Mouse (Mus musculus) adrenal gland, postnatal 14 days (tissue): ENCODE measurements around the gene Chaf1a. TPM values are rescaled to one million over a fixed set of nuclear protein-coding genes. Genes with fewer than 3 reads are reported as not detected.
"Not testable (repeated sequence)": the region's sequence is repeated elsewhere in the genome, so short reads cannot be mapped to it uniquely, and the experiment has no call there.

Experiments used
- DNase-seq: peaks from one replicate; pipeline ENCODE4 v3.0.0; 2021; ENCODE audit warnings: mixed read lengths
- total RNA-seq: library from RNA; stranded (reverse); gene quantifications from 2 replicates; pipeline ENCODE4 v1.2.3, GENCODE M21; 2021

Gene Chaf1a
- total RNA-seq, 1 experiment from 2014 or later: 10.2 TPM

DNA sequence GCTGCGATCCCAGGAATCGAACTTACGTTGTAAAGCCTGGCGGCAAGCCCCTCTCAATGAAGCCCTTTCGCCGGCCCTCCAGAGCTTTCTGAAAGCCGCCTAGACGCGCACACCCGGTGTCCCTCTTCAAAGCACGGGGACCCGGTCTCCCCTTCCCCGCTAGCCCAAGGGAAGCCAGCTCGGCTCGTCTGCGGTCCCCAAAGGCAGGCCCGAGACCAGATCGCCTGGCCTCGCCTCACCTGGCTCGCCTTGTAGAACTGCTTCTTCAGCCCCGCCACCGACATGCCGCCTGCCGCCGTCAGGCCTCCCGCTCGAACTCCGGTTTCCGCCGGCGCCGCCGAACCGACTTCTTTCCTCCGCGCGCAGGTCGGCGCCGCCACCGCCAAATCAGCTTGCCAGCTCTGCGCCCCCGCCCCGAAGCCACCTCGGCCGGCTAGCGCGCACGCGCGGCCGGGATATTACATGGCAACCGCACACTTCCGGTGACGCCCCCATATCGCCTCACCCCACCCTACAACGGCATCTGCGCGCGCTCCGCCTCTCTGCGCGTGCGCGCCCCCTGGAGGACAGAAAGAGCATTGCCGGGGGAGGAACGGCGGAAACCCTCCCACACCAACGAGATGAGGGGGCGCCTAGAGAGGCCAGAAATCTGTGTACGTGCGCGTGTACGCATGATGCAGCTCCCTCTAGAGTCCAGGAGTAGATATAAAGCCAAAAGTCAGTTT, 3.9 kb upstream of the Chaf1a start, which contains the start of gene Sh3gl1:
Gene Sh3gl1, minus strand, starts transcription at position 460 of the 725 bp plus-strand sequence.
- peak; percentile 99 for DNase-seq

DNA sequence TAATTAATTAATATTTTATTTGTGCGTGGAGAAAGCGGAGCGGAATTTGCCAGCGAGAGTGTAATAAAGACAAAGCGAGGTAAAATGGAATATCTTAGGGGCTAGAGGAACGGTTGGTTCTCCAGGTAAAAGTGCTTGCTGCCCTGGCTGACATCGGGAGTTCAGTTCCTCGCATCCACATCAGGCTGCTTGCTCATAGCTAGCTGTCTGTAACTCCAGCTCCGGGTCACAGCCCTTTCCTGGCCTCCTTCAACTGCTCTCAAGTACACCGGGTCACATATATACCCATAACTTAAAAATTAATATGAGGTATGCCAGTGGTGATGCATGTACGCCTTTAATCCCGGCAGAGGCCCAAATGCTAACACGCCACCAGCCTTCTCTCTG, 3.3 kb upstream of the Chaf1a start:
- DNase-seq: no peak

DNA sequence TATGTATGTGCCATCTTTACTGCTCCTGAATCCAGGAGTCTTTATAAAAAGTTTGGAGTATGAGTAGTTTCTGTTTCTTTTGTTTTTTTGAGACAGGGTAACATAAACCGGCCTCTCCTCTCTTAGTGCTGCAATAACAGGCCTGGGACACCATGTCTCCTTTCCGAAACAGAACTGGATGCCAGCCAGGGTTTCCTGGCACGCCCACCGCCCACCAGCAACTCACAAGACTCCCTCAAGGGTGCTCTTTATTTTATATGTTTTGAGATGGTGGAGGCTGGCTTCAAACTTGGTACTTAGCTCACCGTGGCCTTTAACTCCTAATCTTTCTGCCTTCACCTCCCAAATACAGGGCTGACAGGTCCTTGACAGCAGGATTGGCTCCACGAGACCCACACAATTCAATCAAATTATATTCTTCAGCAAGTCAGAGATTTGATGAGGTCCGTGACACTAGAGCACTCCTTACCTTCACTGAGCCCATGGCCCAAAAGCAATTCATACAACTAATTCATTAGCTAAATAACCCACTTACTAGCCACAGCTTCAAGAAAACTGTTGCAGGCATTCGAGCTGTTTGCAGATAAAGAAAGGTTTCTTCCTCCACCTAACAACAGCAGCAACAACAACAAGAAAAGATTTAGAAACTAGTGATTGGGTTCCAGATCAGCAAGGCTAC, 1.5 kb upstream of the Chaf1a start:
- peak; percentile 31 for DNase-seq

DNA sequence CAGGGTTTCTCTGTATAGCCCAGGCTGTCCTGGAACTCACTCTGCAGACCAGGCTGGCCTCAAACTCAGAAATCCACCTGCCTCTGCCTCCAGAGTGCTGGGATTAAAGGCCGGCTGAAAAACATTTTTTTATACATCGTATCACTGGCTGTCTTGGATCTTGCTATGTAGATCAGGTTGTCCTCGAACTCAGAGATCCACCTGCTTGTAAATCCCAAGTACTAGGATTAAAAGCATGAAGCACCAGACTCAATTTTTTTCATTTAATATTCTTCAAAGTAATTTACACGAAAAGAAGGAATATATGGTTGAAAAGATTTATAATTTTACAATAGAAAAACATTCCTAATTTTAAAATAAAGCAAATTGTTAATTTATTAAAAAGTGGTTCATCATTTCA, 894 bp upstream of the Chaf1a start:
- DNase-seq: no peak

DNA sequence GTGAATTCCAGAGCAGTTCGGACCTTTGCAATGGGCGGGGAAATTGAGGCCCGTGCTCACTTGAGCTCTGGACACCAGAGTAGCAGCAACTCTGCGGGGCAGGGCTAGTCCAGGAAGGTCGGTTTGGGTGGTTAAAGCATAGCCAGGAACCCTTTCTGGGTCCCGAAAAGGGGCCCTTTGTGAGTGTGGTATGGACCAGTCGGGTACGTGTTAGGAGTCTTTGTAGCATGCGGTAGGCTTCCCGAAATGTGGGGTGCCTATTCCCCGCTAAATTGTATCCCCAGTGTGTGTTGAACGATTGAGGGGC, 571 bp downstream of the Chaf1a start:
- peak; percentile 16 for DNase-seq

DNA sequence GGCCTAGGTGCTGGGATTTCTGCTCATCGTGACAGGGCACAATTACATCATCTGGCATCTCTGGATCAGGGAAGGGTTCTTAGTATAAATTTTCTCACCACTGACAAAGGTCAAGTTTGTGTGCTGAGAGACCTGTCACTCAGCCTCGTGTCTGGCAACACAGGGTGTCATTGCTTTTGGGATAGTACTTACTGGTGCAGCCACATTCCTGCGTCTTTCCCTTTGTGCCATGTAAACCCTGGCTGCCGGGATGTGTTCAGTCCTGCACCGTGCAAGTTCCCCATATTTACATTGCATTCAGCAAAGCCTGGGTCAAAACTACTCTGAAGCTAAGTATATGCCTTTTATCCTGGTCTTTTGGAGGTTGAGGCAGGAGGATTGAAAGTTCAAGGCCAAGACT, 11.1 kb downstream of the Chaf1a start:
- no peak for DNase-seq

DNA sequence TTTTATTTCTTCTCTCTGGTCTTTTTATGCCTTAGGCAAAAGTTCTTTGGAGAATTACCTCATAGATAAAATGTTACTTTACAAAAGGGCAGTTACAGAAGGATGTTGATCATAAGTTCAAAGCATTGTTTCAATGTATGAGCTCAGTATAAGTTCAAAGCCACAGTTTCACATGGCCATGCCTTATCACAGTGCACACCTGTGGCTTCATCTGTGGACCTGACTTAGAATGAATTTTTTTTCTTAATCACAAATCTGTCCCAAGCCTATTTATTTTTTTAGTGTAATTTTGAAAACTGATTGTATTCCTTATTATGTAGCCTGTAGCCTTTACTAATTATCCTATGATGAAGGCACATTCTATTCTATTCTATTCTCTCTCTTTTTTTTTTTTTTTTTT, 14.7 kb downstream of the Chaf1a start:
- no peak for DNase-seq

DNA sequence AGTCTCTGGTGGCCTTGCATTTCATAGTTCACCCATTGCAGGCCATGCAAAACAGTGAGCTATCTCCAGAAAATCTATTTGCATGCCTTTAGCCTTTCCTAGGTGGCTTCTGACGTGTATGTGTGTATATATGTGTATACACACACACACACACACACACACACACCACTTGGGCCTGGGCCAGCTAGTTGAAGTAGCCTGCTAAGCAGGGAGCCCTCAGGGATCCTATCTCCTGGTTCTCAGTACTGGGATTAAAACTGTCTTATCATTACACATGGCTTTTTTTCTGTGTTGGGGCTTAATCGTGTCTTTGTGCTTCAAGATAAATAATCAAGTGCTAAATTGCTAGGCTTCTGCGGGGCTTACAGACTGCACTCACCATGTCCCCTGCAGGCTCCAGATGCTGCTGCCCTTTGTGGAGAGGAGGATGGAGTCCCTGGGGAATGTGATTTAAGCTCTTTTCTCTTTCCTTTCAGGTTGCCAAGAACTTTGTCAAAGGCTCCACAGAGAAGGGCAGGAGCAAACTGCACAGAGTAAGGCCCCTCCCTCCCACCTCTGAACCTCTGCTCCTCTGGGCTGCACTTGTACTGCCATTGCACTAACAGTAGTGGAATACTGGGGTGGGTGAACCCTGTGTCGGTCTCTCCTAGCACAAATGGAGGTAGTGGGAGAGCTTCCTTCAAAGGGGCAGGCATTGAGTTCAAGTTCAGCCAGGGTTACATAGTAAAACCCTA, 15.9 kb downstream of the Chaf1a start:
- no peak for DNase-seq

DNA sequence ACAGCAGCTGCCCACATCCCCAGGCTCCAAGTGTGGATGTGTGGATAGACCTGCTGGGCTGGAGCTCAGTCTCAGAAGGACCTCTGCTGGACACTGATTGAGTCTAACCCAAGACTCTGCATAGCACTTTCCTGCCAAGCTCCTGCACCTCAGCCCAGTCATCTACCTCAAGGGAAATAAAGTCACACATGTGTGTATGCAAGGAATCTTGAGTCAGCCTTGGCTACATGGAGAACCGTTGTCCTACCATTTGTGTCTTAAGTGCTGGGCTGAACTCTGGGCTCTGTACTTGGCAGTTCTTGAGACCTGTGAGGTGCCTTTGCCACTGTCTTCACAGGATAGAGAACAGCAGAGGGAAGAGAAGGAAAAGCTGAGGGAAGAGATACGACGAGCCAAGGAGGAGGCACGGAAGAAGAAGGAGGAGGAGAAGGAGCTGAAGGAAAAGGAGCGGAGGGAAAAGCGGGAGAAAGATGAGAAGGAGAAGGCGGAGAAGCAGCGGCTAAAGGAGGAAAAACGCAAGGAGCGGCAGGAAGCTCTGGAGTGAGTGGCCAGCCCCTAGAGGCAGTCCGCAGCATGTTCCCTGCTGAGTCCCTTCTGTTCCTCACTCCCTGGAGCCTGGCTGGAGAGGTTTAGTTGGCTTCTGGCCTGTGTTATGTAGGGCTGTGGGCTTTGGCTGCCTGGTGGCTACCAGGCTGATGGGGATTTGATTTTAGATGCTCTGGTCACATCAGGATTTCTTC, 17.3 kb downstream of the Chaf1a start:
- no peak for DNase-seq

DNA sequence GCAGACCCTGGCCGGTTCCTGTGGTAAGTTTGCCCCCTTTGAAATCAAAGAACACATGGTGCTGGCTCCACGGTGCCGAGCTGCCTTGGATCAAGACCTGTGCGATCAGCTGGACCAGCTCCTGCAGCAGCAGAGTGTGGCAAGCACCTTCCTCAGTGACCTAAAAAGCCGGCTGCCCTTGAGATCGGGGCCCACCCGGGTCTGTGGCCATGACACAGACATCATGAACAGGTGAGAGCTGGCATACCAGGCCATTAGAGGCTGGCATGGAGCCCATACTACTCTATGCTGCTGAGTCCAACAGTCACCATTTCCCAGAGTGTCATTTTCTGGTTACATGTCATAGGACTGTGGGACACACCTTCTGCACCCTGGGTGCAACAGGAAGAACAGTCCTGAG, 21.8 kb downstream of the Chaf1a start:
- no peak for DNase-seq

DNA sequence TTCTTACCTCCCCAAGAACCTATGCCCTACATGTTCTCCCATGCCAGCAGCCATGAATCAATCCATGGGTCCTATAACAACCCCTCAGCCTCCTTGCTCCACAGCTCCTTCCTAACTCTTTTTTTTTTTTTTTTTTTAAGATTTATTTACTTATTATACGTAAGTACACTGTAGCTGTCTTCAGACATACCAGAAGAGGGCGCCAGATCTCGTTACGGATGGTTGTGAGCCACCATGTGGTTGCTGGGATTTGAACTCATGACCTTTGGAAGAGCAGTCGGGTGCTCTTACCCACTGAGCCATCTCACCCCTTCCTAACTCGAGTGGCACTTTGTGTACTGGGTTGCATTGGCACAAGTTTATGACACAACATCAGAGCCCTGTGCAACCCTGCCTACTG, 25.5 kb downstream of the Chaf1a start:
- DNase-seq: not testable (repeated sequence)

DNA sequence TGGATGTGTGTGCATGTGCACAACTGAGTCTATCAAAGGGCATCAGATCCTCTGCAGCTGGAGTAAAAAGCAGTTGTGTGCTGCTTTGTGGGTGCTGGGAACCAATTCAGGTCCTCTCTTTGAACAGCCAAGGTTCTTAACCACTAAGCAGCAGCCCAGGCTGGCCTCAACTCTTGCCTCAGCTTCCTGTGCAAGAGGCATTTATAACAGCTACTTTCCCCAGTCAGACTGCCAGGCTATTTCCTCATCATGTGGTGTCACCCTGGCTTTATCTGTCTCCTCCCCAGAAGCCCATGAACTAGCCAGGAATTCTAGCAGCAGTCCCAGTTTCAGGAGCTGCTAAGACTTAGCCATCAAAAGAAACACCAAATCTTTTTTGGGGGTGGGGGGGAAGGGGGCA, 26.2 kb downstream of the Chaf1a start:
- no peak for DNase-seq

DNA sequence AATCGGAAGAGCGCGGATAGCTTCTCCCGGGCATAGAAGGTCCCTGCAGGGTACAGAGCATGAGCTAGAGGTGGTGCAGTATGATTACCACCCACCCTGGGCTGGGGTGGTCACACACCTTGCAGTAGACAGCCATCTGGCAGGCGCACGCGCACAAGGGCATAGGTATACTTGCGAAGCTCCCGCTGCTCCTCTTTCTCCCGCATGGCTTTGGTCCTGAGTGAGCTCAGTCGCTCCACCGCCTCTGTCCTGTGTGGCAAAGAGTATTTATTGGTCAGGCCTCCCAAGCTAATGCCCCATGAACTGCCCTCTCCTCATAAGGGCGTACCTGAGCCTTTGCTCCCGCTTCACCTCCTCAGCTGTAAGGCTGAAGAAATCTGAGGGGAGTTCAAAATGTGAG, 28.8 kb downstream of the Chaf1a start:
- DNase-seq: no peak

DNA sequence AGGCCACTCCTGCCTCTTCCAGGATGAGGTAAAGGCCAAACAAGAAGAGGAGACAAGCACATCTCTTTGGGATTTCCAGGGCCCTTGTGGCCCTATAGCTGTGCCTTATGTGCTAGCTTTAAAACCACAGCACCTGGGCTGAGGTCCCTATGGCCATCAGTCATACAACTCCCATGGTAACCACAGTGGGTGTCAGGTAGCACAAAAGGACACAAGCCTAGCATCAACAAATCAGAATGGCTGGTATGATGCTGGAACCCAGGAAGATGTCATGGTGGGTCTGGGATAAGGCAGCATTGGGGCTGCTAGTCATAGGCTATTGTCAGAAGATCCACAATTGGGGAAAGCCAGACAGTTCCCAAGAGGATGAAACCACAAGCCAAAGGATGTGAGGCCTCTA, 30.9 kb downstream of the Chaf1a start:
- DNase-seq: no peak

DNA sequence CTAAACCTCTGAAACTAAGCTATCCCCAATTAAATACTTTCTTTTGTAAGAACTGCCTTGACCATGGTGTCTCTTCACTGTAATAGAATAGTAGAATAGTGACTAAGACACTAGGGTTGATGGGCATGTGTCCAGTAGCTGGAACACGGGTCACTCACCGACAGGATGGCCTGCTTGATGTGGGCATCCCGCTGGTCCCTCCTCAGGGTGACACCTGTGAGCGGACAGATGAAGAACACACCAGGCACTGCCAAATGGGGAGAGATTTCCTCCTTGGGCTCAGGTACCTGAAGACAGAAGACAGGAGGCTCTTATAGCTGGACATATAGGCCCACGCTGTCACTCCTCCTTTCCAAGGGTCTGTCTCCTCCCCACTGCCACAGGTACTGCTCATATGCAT, 32.0 kb downstream of the Chaf1a start:
- DNase-seq: no peak

DNA sequence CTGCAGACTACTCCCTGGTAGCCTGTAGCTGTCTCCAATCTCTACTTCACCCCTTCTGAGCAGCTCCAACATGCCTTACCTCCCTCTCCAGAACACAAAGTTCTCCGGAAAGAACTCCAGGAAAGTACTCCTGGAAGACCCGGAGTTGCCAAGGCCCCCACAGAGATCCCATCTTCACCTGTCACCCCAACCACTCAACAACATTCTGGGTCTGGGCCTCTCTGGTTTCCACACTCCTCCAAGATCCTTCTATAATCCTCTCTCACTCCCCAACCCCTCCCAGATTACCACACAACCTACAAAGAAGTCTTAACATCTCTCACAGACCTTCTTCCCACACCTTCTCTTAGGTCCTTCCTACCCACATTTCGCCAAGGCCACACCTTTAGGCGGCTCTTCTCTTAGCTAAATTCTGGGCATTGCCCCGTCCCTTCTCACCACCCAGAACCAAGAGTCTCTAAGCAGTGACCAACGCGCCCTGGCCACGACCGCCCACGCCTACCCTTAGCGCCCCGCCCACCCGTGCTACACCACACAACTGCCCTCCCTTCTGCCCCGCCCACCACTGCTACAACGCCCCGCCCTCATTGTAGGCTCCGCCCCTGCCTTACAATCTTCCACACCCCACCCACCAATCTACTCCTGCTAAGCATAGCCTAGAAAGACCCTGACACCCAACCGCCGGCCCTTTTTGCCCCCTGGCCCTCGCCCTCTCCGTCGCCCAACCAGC, 34.0 kb downstream of the Chaf1a start:
- peak; percentile 95 for DNase-seq

DNA sequence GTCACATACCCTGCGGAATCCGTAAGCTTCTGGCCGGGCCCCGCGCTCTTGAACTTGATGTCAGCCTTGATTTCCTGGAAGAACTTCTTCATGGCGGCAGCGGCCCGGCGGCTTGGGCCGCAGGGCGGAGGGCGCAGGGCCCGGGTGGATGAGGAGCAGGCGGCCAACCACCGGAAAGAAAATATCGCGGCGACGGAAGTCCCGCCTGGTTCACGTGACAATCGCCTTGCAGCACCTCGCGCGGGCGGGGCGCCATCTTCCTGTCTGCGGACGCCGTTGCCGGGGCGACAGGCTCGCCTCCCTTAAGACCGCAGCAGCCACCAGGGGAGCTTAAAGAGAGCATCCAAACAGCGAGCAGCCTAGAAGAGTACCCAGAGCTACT, 34.6 kb downstream of the Chaf1a start, which contains the start of gene Ubxn6:
Gene Ubxn6, minus strand, starts transcription at position 202 of the 382 bp plus-strand sequence.
- peak; percentile 99 for DNase-seq

DNA sequence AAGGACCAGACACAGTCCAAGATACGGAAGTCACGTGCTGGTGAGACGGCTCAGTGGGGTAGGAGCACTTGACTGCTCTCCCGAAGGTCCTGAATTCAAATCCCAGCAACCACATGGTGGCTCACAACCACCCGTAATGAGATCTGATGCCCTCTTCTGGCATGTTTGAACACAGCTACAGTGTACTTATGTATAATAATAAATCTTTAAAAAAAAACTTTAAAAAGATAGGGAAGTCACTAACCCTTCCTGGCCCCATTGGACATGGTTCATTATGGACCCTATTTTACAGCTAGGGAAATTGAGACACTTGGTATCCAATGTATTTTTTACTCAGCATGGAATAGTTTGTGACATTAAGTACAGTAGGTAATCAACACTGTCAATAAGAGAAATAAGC, 37.3 kb downstream of the Chaf1a start:
- DNase-seq: no peak

DNA sequence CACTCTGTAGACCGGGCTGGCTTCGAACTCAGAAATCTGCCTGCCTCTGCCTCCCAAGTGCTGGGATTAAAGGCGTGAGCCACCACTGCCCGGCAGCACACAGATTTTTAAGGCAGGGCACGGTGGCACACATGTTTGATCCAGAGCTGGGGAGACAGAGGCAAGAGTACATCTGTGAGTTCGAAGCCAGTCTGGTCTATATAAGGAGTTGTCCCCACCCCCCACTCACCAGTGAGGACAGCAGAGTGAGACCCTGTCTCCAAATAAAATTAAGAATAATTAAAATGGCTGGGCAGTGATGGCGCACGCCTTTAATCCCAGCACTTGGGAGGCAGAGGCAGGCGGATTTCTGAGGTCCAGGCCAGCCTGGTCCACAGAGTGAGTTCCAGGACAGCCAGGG, 38.1 kb downstream of the Chaf1a start:
- DNase-seq: not testable (repeated sequence)

DNA sequence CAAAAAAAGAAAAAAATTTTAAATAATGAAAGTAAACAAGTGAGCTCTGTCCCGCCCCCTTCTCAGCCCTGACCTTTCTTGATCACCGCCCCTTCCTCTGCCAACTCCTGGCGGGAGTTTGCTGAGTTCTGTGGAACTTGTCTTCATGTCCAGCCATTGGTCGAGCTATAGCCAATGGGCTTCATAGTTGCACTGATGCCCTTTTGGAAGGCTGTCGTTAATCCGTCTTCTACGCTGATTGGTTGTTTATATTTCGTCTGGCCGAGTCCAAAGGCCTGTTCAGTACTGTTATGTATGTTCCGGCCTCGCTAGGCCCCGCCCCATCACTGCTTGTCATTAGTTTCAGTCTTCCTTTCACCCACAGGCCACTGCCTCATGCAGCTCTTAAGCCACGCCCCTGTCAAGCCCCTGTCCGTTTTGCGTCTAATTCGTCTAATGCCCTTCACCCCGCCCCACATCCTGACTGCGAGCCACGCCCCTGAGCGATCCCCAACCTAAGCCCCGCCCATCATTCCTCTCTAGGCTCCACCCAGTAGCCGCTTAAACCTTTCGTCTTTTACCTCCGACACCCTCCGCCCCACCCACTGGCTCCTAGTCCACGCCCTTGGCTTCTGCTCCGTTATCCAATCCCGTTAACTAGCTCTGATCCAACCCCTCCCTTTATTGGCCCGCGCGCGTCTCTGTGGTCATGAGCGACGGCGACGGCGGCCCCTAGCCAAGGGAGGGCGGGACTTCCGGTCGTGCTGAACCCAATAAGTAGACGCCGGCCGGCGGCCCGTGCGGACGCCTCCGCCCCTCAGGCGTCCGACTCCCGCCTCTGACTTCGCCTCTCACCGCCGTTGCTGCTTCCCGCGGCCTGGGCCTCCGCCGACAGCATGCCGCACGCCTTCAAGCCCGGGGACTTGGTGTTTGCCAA, 38.9 kb downstream of the Chaf1a start, which contains the start of gene Hdgfl2:
Gene Hdgfl2, plus strand, starts transcription at position 755 of the 916 bp plus-strand sequence.
- DNase-seq: peak; percentile 100

DNA sequence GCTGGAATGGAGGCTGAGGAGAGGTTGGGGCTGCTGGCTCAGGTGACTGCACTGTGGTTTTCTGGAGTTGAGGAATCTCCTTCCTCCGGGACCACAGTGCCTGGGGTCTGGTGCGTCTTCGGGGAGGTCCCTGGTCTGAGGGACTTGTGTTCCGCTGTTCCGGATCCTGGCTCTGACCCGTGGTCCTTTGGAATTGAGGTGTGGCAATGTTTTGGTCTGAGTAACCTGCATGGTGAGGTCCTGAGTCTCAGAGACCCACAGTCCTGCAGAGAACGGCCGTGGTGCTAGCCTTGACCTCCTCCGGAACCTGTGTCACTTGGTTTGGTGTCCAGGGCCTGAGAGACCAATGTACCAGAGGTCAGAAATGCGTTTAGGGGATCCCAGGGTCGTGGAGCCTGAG, 39.7 kb downstream of the Chaf1a start:
- DNase-seq: no peak
